In genomic region chr6:125039131-125039530, GRCm38 (mm10) we compare ENCODE assay signal across 8 mouse cellular contexts. TPM values are rescaled to one million over a fixed set of nuclear protein-coding genes. Genes with fewer than 3 reads are reported as not detected.
DNase-seq lines count a peak whose midpoint lies in the region; ATAC-seq and TF ChIP-seq lines count a peak whose summit lies in the region.

No protein-coding gene starts in this region.

- H3K9me3 ChIP-seq in heart, embryonic 15.5 days (replicated peaks), result no peaks in the 10 kb centered on the region
- H3K9me3 ChIP-seq in hindbrain, embryonic 15.5 days, result no peaks in the 10 kb centered on the region
- no peaks in the 10 kb centered on the region for H3K9me3 ChIP-seq in midbrain, embryonic 13.5 days

- DNase-seq in heart, postnatal 10 days, result no peak
- DNase-seq in gastrocnemius, postnatal 4 days (ENCODE audit: low spot score in 2 of 2), result no peak
- DNase-seq in cerebellum, adult 11 months, result no peak
- DNase-seq in spleen, adult 18-20 months, result no peak

- TF ChIP-seq CTCF in bone marrow macrophage, adult 2 months (IDR thresholded peaks at IDR 0.05; ENCODE audit: low read depth, low read length), result no peak

- H3K4me1 ChIP-seq in heart, embryonic 15.5 days (replicated peaks), result peaks cover 17% of the 10 kb centered on the region
- peaks cover 19% of the 10 kb centered on the region for H3K4me1 ChIP-seq in bone marrow macrophage, adult 2 months (ENCODE audit: control insufficient read depth, insufficient read depth, low read length)
- H3K4me1 ChIP-seq in hindbrain, embryonic 15.5 days (replicated peaks), result peaks cover 20% of the 10 kb centered on the region
- peaks cover 27% of the 10 kb centered on the region for H3K4me1 ChIP-seq in midbrain, embryonic 13.5 days (replicated peaks)

- peak overlapping the region; percentile 19; the same call in 1 of the 2 replicates for H3K9ac ChIP-seq in heart, embryonic 15.5 days
- H3K9ac ChIP-seq in hindbrain, embryonic 15.5 days, result peak overlapping the region; percentile 30; the same call in 1 of the 2 replicates
- no peak overlapping the region for H3K9ac ChIP-seq in midbrain, embryonic 13.5 days (replicated peaks)

- H3K27ac ChIP-seq in heart, embryonic 15.5 days, result peak overlapping the region; percentile 79
- H3K27ac ChIP-seq in bone marrow macrophage, adult 2 months (ENCODE audit: insufficient read depth, low read depth, low read length), result peak overlapping the region; percentile 48
- H3K27ac ChIP-seq in hindbrain, embryonic 15.5 days (replicated peaks), result peak overlapping the region; percentile 74
- H3K27ac ChIP-seq in midbrain, embryonic 13.5 days, result 0 out of 2 replicates have a peak overlapping the region, but pooled peaks have one; percentile 25

- peaks cover 32% of the 10 kb centered on the region for H3K36me3 ChIP-seq in heart, embryonic 15.5 days
- H3K36me3 ChIP-seq in hindbrain, embryonic 15.5 days, result peaks cover 36% of the 10 kb centered on the region
- H3K36me3 ChIP-seq in midbrain, embryonic 13.5 days, result peaks cover 34% of the 10 kb centered on the region

- 4% methylated on average over 8 of the region's 8 CpGs for WGBS in heart, embryonic 15.5 days
- WGBS in hindbrain, embryonic 15.5 days, result 7% methylated on average over 8 of the region's 8 CpGs
- 6% methylated on average over 8 of the region's 8 CpGs for WGBS in midbrain, embryonic 13.5 days

- peak overlapping the region; percentile 80 for H3K4me2 ChIP-seq in heart, embryonic 15.5 days
- H3K4me2 ChIP-seq in hindbrain, embryonic 15.5 days, result peak overlapping the region; percentile 67
- peak overlapping the region; percentile 52 for H3K4me2 ChIP-seq in midbrain, embryonic 13.5 days (replicated peaks)

- intact Hi-C loops in heart, postnatal 10 days (cut with DNase I), result loop anchor here (1.0 kb wide), 1 partner anchor 31 kb away; no protein-coding TSS in a partner anchor

- H3K4me3 ChIP-seq in heart, embryonic 15.5 days, result peak overlapping the region; percentile 77
- peak overlapping the region; percentile 84 for H3K4me3 ChIP-seq in bone marrow macrophage, adult 2 months (ENCODE audit: insufficient read depth, low read length)
- peak overlapping the region; percentile 85 for H3K4me3 ChIP-seq in hindbrain, embryonic 15.5 days
- H3K4me3 ChIP-seq in midbrain, embryonic 13.5 days (replicated peaks), result peak overlapping the region; percentile 78

- H3K27me3 ChIP-seq in heart, embryonic 15.5 days, result no peaks in the 10 kb centered on the region
- no peaks in the 10 kb centered on the region for H3K27me3 ChIP-seq in hindbrain, embryonic 15.5 days
- no peaks in the 10 kb centered on the region for H3K27me3 ChIP-seq in midbrain, embryonic 13.5 days

- no peak for TF ChIP-seq POLR2A in bone marrow macrophage, adult 2 months (IDR thresholded peaks at IDR 0.05; ENCODE audit: borderline replicate concordance, low read depth, low read length)

- no peak for ATAC-seq in heart, embryonic 15.5 days (replicated peaks; ENCODE audit: insufficient number of reproducible peaks, insufficient read depth, low FRiP score, low read depth)
- ATAC-seq in hindbrain, embryonic 15.5 days (ENCODE audit: low FRiP score, low read depth), result no peak; the same call in 1 of the 2 replicates
- ATAC-seq in midbrain, embryonic 13.5 days, result peak; percentile 35

RNA-seq across cellular contexts. Expression of gene Ing4, which starts 0.4 kb away (rescaled TPM):
- polyA plus RNA-seq in heart, embryonic 15.5 days (2015; fragmentation: Nextera tagmentation; extraction: Ambion mirVana), result 79.2 and 83.1 TPM in 2 replicates
- total RNA-seq in heart, postnatal 10 days (2021), result 10 to 100 TPM; 41.8 to 47.3 TPM
- polyA plus RNA-seq in bone marrow macrophage, adult 2 months (2012; ENCODE audit: insufficient read depth, insufficient read length, missing spikeins), result 110 and 113 TPM in 2 replicates
- polyA plus RNA-seq in hindbrain, embryonic 15.5 days (2015; fragmentation: Nextera tagmentation; extraction: Ambion mirVana), result 141 and 144 TPM in 2 replicates
- 195 and 201 TPM in 2 replicates for polyA plus RNA-seq in midbrain, embryonic 13.5 days (2015; fragmentation: Nextera tagmentation; extraction: Ambion mirVana)
- total RNA-seq in gastrocnemius, postnatal 4 days (2021), result 10 to 100 TPM; 54.1 to 54.2 TPM

RNA-seq across cellular contexts. Expression of gene Acrbp, which starts 10.4 kb away (rescaled TPM):
- polyA plus RNA-seq in heart, embryonic 15.5 days (2015; fragmentation: Nextera tagmentation; extraction: Ambion mirVana), result 5.2 and 7.1 TPM in 2 replicates
- total RNA-seq in heart, postnatal 10 days (2021), result 1 to 10 TPM; 2.1 to 2.8 TPM
- 28.7 and 29.3 TPM in 2 replicates for polyA plus RNA-seq in bone marrow macrophage, adult 2 months (2012; ENCODE audit: insufficient read depth, insufficient read length, missing spikeins)
- polyA plus RNA-seq in hindbrain, embryonic 15.5 days (2015; fragmentation: Nextera tagmentation; extraction: Ambion mirVana), result 19.1 and 20.9 TPM in 2 replicates
- polyA plus RNA-seq in midbrain, embryonic 13.5 days (2015; fragmentation: Nextera tagmentation; extraction: Ambion mirVana), result 15.8 and 19.7 TPM in 2 replicates
- total RNA-seq in gastrocnemius, postnatal 4 days (2021), result 1 to 10 TPM; 3.9 to 4.6 TPM

RNA-seq across cellular contexts. Expression of gene Lpar5, which starts 28.6 kb away (rescaled TPM):
- 0.35 and 0.90 TPM in 2 replicates for polyA plus RNA-seq in heart, embryonic 15.5 days (2015; fragmentation: Nextera tagmentation; extraction: Ambion mirVana)
- total RNA-seq in heart, postnatal 10 days (2021), result under 1 TPM; 0.37 to 0.53 TPM
- 33.2 and 43.3 TPM in 2 replicates for polyA plus RNA-seq in bone marrow macrophage, adult 2 months (2012; ENCODE audit: insufficient read depth, insufficient read length, missing spikeins)
- 0.54 and 1.0 TPM in 2 replicates for polyA plus RNA-seq in hindbrain, embryonic 15.5 days (2015; fragmentation: Nextera tagmentation; extraction: Ambion mirVana)
- polyA plus RNA-seq in midbrain, embryonic 13.5 days (2015; fragmentation: Nextera tagmentation; extraction: Ambion mirVana), result 0.34 and 0.37 TPM in 2 replicates
- total RNA-seq in gastrocnemius, postnatal 4 days (2021), result under 1 TPM; 0.20 to 0.31 TPM

RNA-seq across cellular contexts. Expression of gene Zfp384, which starts 30.2 kb away (rescaled TPM):
- polyA plus RNA-seq in heart, embryonic 15.5 days (2015; fragmentation: Nextera tagmentation; extraction: Ambion mirVana), result 9.0 and 12.4 TPM in 2 replicates
- 10 to 100 TPM; 27.7 to 29.3 TPM for total RNA-seq in heart, postnatal 10 days (2021)
- polyA plus RNA-seq in bone marrow macrophage, adult 2 months (2012; ENCODE audit: insufficient read depth, insufficient read length, missing spikeins), result 82.7 and 83.1 TPM in 2 replicates
- 14.9 and 19.6 TPM in 2 replicates for polyA plus RNA-seq in hindbrain, embryonic 15.5 days (2015; fragmentation: Nextera tagmentation; extraction: Ambion mirVana)
- polyA plus RNA-seq in midbrain, embryonic 13.5 days (2015; fragmentation: Nextera tagmentation; extraction: Ambion mirVana), result 18.8 and 23.1 TPM in 2 replicates
- 10 to 100 TPM; 28.1 to 32.8 TPM for total RNA-seq in gastrocnemius, postnatal 4 days (2021)

RNA-seq across cellular contexts. Expression of gene Pianp, which starts 42.6 kb away (rescaled TPM):
- 0.62 and 1.1 TPM in 2 replicates for polyA plus RNA-seq in heart, embryonic 15.5 days (2015; fragmentation: Nextera tagmentation; extraction: Ambion mirVana)
- total RNA-seq in heart, postnatal 10 days (2021), result 1 to 10 TPM; 1.7 to 2.0 TPM
- polyA plus RNA-seq in bone marrow macrophage, adult 2 months (2012; ENCODE audit: insufficient read depth, insufficient read length, missing spikeins), result 5.5 and 7.2 TPM in 2 replicates
- 58.8 and 73.5 TPM in 2 replicates for polyA plus RNA-seq in hindbrain, embryonic 15.5 days (2015; fragmentation: Nextera tagmentation; extraction: Ambion mirVana)
- 25.6 and 27.4 TPM in 2 replicates for polyA plus RNA-seq in midbrain, embryonic 13.5 days (2015; fragmentation: Nextera tagmentation; extraction: Ambion mirVana)
- under 1 TPM; 0.56 to 0.67 TPM for total RNA-seq in gastrocnemius, postnatal 4 days (2021)

Comparison
In these comparisons a context has a peak if more than half of its experiments do, and no peak if none do; other contexts are left out.
1. H3K27ac ChIP-seq: peak in every context shown above with its lines; median percentile 79 in heart, embryonic 15.5 days; 74 in hindbrain, embryonic 15.5 days; 48 in bone marrow macrophage, adult 2 months; 25 in midbrain, embryonic 13.5 days.
2. RNA of gene Lpar5, which starts 28.6 kb away (polyA plus RNA-seq): 33.2 to 43.3 TPM in bone marrow macrophage, adult 2 months; 0.54 to 1.0 TPM in hindbrain, embryonic 15.5 days, 0.35 to 0.90 TPM in heart, embryonic 15.5 days and 0.34 to 0.37 TPM in midbrain, embryonic 13.5 days; every median in the first group is over 10 times any median in the second.
3. Peak in every context shown above with its lines, with median percentiles within 50 percentile points of each other: H3K4me2 ChIP-seq and H3K4me3 ChIP-seq.